Mouse (Mus musculus) E14TG2a.4 (cell line): ENCODE data around the gene Ankrd44.

Experiments
- CTCF ChIP-seq: conservative IDR thresholded peaks from 2 replicates; pipeline ENCODE4 v1.5.1; 2014; ENCODE audit warnings: low read length
- NANOG ChIP-seq: IDR thresholded peaks from 2 replicates; pipeline ENCODE4 v1.6.1; 2014; ENCODE audit warnings: borderline replicate concordance, low read length, mixed read lengths
- POU5F1 ChIP-seq: IDR thresholded peaks from 2 replicates; pipeline ENCODE4 v1.6.1; 2014; ENCODE audit warnings: low read length, borderline replicate concordance

DNA sequence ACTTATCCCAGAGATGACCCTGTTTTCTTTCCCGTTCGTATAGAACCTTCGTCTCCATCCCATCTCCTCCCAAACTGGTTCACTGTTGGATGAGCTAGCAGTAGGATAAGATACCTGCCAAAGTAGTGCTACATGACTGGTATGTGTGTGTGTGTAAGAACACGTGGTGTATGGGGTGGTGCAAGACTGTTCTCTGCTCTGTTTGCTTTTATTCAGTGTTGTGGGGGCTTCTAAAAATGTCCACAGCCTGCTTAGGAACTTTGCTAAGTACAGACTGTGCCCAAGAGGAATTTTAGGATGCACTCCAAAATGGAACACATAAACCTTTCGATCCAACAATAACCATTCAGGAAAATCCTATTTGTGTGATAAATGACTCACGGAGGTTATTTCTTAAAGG lies 209.3 kb downstream of the Ankrd44 start:
- TF ChIP-seq CTCF (no peak), POU5F1 (no peak), NANOG (no peak)
